Comparison of ENCODE assay signal across 8 mouse cellular contexts in the genomic region with DNA sequence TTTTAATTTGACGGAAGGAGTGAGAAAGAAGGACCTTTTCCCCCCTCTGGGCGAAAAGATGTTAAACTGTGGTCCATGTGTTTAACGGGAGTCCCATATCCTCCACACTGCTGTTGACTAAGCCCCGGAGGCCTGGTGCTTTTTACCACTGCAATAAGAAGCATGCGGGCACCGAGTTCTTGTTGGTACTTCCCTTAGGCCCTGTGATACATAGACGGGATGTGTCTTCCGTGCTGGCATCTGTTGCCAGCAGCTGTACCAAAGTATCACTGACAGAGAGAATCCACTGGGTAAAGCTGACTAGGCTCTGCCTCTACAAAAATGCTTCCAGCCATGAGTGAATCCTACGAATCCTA.
A peak's percentile ranks its signal among the peaks of the same experiment; 100 is the strongest.
DNase-seq lines count a peak whose midpoint lies in the region; ATAC-seq and TF ChIP-seq lines count a peak whose summit lies in the region.

No protein-coding gene starts in this region.

- ATAC-seq in heart, embryonic 11.5 days (replicated peaks; ENCODE audit: insufficient number of reproducible peaks, low FRiP score, low TSS enrichment) = no peak
- no peak; the same call in 1 of the 2 replicates for ATAC-seq in lung, postnatal 0 days
- ATAC-seq in intestine, embryonic 16.5 days = peak; percentile 24

- no peak for TF ChIP-seq CTCF in lung, postnatal 0 days (IDR thresholded peaks at IDR 0.05)
- TF ChIP-seq CTCF in lung, adult 2 months (IDR thresholded peaks at IDR 0.05; ENCODE audit: insufficient read depth, low read length) = no peak

- no peak overlapping the region for H3K9ac ChIP-seq in heart, embryonic 11.5 days (ENCODE audit: low read depth, low read length)
- H3K9ac ChIP-seq in lung, postnatal 0 days (replicated peaks; ENCODE audit: low read depth) = no peak overlapping the region
- no peak overlapping the region for H3K9ac ChIP-seq in intestine, embryonic 16.5 days (ENCODE audit: low read depth, low read length)

- no peak overlapping the region for H3K4me2 ChIP-seq in heart, embryonic 11.5 days
- H3K4me2 ChIP-seq in lung, postnatal 0 days (replicated peaks; ENCODE audit: low read depth, low read length) = no peak overlapping the region
- no peak overlapping the region for H3K4me2 ChIP-seq in intestine, embryonic 16.5 days (ENCODE audit: low read depth, low read length)

- TF ChIP-seq EP300 in lung, postnatal 0 days (IDR thresholded peaks at IDR 0.05) = no peak

- TF ChIP-seq POLR2A in lung, adult 2 months (IDR thresholded peaks at IDR 0.05; ENCODE audit: borderline replicate concordance, extremely low read depth, low read depth, low read length) = no peak

- peaks cover 3% of the 10 kb centered on the region; the same call in 1 of the 2 replicates for H3K9me3 ChIP-seq in heart, embryonic 11.5 days (replicated peaks; ENCODE audit: control insufficient read depth, low read length)
- no peaks in the 10 kb centered on the region for H3K9me3 ChIP-seq in lung, postnatal 0 days (ENCODE audit: low read length)
- H3K9me3 ChIP-seq in intestine, embryonic 16.5 days (ENCODE audit: control insufficient read depth, low read length) = no peaks in the 10 kb centered on the region

- no peaks in the 10 kb centered on the region for H3K36me3 ChIP-seq in heart, embryonic 11.5 days (ENCODE audit: control insufficient read depth, insufficient read depth, low read length)
- no peaks in the 10 kb centered on the region for H3K36me3 ChIP-seq in lung, postnatal 0 days (ENCODE audit: insufficient read depth, low read length)
- no peaks in the 10 kb centered on the region for H3K36me3 ChIP-seq in intestine, embryonic 16.5 days (ENCODE audit: control insufficient read depth, insufficient read depth, low read length)

- H3K27ac ChIP-seq in heart, embryonic 11.5 days (ENCODE audit: low read depth, low read length) = peak overlapping the region; percentile 64
- peak overlapping the region; percentile 55 for H3K27ac ChIP-seq in lung, postnatal 0 days (ENCODE audit: low read length)
- H3K27ac ChIP-seq in intestine, embryonic 16.5 days (ENCODE audit: low read length) = peak overlapping the region; percentile 5; the same call in 1 of the 2 replicates

- WGBS in heart, embryonic 11.5 days (ENCODE audit: insufficient replicate concordance) = 74% methylated on average over 9 of the region's 9 CpGs
- 56% methylated on average over 9 of the region's 9 CpGs for WGBS in lung, postnatal 0 days
- WGBS in lung, adult 2 months = 55% methylated on average over 9 of the region's 9 CpGs
- 53% methylated on average over 9 of the region's 9 CpGs for WGBS in intestine, embryonic 16.5 days

- H3K27me3 ChIP-seq in heart, embryonic 11.5 days (ENCODE audit: control insufficient read depth, insufficient read depth, low read length) = no peaks in the 10 kb centered on the region
- H3K27me3 ChIP-seq in lung, postnatal 0 days (replicated peaks; ENCODE audit: insufficient read depth, low read length) = no peaks in the 10 kb centered on the region
- no peaks in the 10 kb centered on the region for H3K27me3 ChIP-seq in intestine, embryonic 16.5 days (replicated peaks; ENCODE audit: control insufficient read depth, insufficient read depth, low read length)

- peaks cover 27% of the 10 kb centered on the region for H3K4me1 ChIP-seq in heart, embryonic 11.5 days (ENCODE audit: control insufficient read depth, insufficient read depth, low read length)
- H3K4me1 ChIP-seq in lung, postnatal 0 days (ENCODE audit: insufficient read depth, low read depth, low read length) = peaks cover 15% of the 10 kb centered on the region; the same call in 1 of the 2 replicates
- H3K4me1 ChIP-seq in lung, adult 2 months (ENCODE audit: control insufficient read depth, insufficient read depth, low read length) = 0 out of 2 replicates have a peak, but pooled peaks cover 3% of the 10 kb centered on the region
- peaks cover 21% of the 10 kb centered on the region for H3K4me1 ChIP-seq in intestine, embryonic 16.5 days (ENCODE audit: control insufficient read depth, insufficient read depth, low read length)

- H3K4me3 ChIP-seq in heart, embryonic 11.5 days (ENCODE audit: low read depth, low read length) = no peak overlapping the region
- H3K4me3 ChIP-seq in lung, postnatal 0 days (ENCODE audit: low read depth, low read length) = no peak overlapping the region
- no peak overlapping the region for H3K4me3 ChIP-seq in lung, adult 2 months (replicated peaks; ENCODE audit: extremely low read depth, low read depth, low read length)
- H3K4me3 ChIP-seq in intestine, embryonic 16.5 days (ENCODE audit: low read length) = no peak overlapping the region

- DNase-seq in heart, adult 9 months (ENCODE audit: low spot score in 2 of 2) = no peak
- no peak for DNase-seq in lung, postnatal 0 days (ENCODE audit: low spot score)
- DNase-seq in lung, adult 2 months = no peak
- DNase-seq in skeletal muscle tissue, adult 2 months (ENCODE audit: low read depth, low spot score) = peak; percentile 82
- DNase-seq in left cerebral cortex, adult 11 months (ENCODE audit: low spot score) = no peak
- no peak for DNase-seq in thymus, postnatal 10 days (ENCODE audit: low spot score in 2 of 2)

Comparison
In these comparisons a context has a peak if more than half of its experiments do, and no peak if none do; other contexts are left out.
1. H3K27ac ChIP-seq: peak in every context shown above with its lines; median percentile 64 in heart, embryonic 11.5 days; 55 in lung, postnatal 0 days; 5 in intestine, embryonic 16.5 days.